Mouse (Mus musculus) small intestine, adult 2 months (tissue): ENCODE results near the gene Rtf2. TPM values are rescaled to one million over a fixed set of nuclear protein-coding genes. Genes with fewer than 3 reads are reported as not detected.

Experiments used
- H3K27ac ChIP-seq: fragments of 200-500 bp; 2 replicates; pipeline ENCODE4 v1.5.1; 2012; ENCODE audit warnings: low read depth, low read length, control low read depth, inconsistent platforms; ENCODE audit not compliant: insufficient read depth
- H3K27me3 ChIP-seq: fragments of 200-500 bp; 2 replicates; pipeline ENCODE4 v1.6.1; 2012; ENCODE audit warnings: mild to moderate bottlenecking, moderate library complexity, low read length, inconsistent platforms; ENCODE audit not compliant: control insufficient read depth, insufficient read depth
- H3K36me3 ChIP-seq: fragments of 200-500 bp; 2 replicates; pipeline ENCODE4 v1.6.1; 2012; ENCODE audit warnings: mild to moderate bottlenecking, low read length, control low read depth, inconsistent platforms; ENCODE audit not compliant: control insufficient read depth, insufficient read depth
- H3K4me1 ChIP-seq: fragments of 200-500 bp; 2 replicates; pipeline ENCODE4 v1.6.1; 2012; ENCODE audit warnings: low read length, inconsistent platforms, mixed read lengths; ENCODE audit not compliant: control insufficient read depth, insufficient read depth, insufficient read length
- H3K4me3 ChIP-seq: fragments of 200-500 bp; 2 replicates; pipeline ENCODE4 v1.5.1; 2012; ENCODE audit warnings: low read depth, mild to moderate bottlenecking, control low read depth, inconsistent platforms, low read length, moderate library complexity
- CTCF ChIP-seq: fragments of 200-500 bp; IDR thresholded peaks from 2 replicates; pipeline ENCODE4 v1.5.1; 2012; ENCODE audit warnings: low read depth, mild to moderate bottlenecking, control low read depth, inconsistent platforms, low read length, moderate library complexity, mixed read lengths; ENCODE audit not compliant: insufficient replicate concordance, insufficient read length; ENCODE audit errors: extremely low read depth
- POLR2A ChIP-seq: fragments of 200-500 bp; IDR thresholded peaks from 2 replicates; pipeline ENCODE4 v1.6.1; 2012; ENCODE audit warnings: low read depth, mild to moderate bottlenecking, control low read depth, inconsistent platforms, low read length, moderate library complexity
- WGBS: fragments of 180-500 bp; shearing (Covaris S2); methylation state at CpG from one replicate; pipeline ENCODE4 v1.1.7; 2018; 5-methylcytosine and 5-hydroxymethylcytosine counted together
- polyA plus RNA-seq: library from polyadenylated mRNA; depleted of rRNA; stranded (reverse); fragments of >200 nt; gene quantifications from 2 replicates; pipeline ENCODE4 v1.2.3, GENCODE M21; 2012

Rtf2 gene
- polyA plus RNA-seq, 1 experiment: 35.9 TPM

- Histone ChIP-seq H3K4me1 (no peaks in the 10 kb centered on the region), H3K27me3 (no peaks in the 10 kb centered on the region), H3K4me3 (no peak overlapping the region), H3K36me3 (peaks cover 68% of the 10 kb centered on the region), H3K27ac (no peak overlapping the region)
- TF ChIP-seq CTCF: no peak
- no peak for TF ChIP-seq POLR2A
- WGBS: 84% methylated on average over 4 of the region's 4 CpGs
Measured at GRCm38 (mm10) chr2:172452031-172452430, 11.7 kb downstream of the Rtf2 start.

- Histone ChIP-seq H3K4me3 (no peak overlapping the region), H3K27ac (no peak overlapping the region), H3K27me3 (no peaks in the 10 kb centered on the region), H3K4me1 (no peaks in the 10 kb centered on the region), H3K36me3 (peaks cover 66% of the 10 kb centered on the region)
- TF ChIP-seq CTCF (no peak), POLR2A (no peak)
- WGBS: 84% methylated on average over 10 of the region's 10 CpGs
Measured at GRCm38 (mm10) chr2:172452458-172452857, 12.1 kb downstream of the Rtf2 start.

- H3K4me3 ChIP-seq: no peak within 1 kb of the TSS
- H3K36me3 ChIP-seq: peaks cover 38% of the 10 kb centered on the region
- no peaks in the 10 kb centered on the region for H3K4me1 ChIP-seq
- no peak within 1 kb of the TSS for H3K27ac ChIP-seq
- H3K27me3 ChIP-seq: no peaks in the 10 kb centered on the region
- 53% methylated on average over 11 of the region's 11 CpGs for WGBS
- TF ChIP-seq POLR2A (no peak), CTCF (no peak)
Measured at GRCm38 (mm10) chr2:172458496-172458895, 18.1 kb downstream of the Rtf2 start, which contains the start of gene Gcnt7. Gcnt7 (minus strand) TSS chr2:172458596.

GRCm38 (mm10) chr2:172460647-172461046 lies 20.3 kb downstream of the Rtf2 start:
- Histone ChIP-seq H3K27me3 (no peaks in the 10 kb centered on the region), H3K4me1 (no peaks in the 10 kb centered on the region), H3K4me3 (no peak overlapping the region), H3K36me3 (peaks cover 42% of the 10 kb centered on the region), H3K27ac (no peak overlapping the region)
- no peak for TF ChIP-seq POLR2A
- TF ChIP-seq CTCF: no peak
- WGBS: 86% methylated on average over 2 of the region's 2 CpGs

GRCm38 (mm10) chr2:172462813-172463212 lies 22.5 kb downstream of the Rtf2 start:
- H3K27ac ChIP-seq: no peak overlapping the region
- no peaks in the 10 kb centered on the region for H3K27me3 ChIP-seq
- H3K36me3 ChIP-seq: peaks cover 53% of the 10 kb centered on the region
- 81% methylated on average over 4 of the region's 4 CpGs for whole genome bisulfite sequencing
- H3K4me1 ChIP-seq: no peaks in the 10 kb centered on the region
- TF ChIP-seq CTCF (no peak), POLR2A (no peak)
- no peak overlapping the region for H3K4me3 ChIP-seq

- no peaks in the 10 kb centered on the region for H3K27me3 ChIP-seq
- no peaks in the 10 kb centered on the region for H3K4me1 ChIP-seq
- H3K27ac ChIP-seq: no peak overlapping the region
- TF ChIP-seq POLR2A: no peak
- no peak for TF ChIP-seq CTCF
- H3K4me3 ChIP-seq: no peak overlapping the region
- 84% methylated on average over 11 of the region's 11 CpGs for WGBS
- peaks cover 67% of the 10 kb centered on the region for H3K36me3 ChIP-seq
Measured at GRCm38 (mm10) chr2:172466427-172467132, 26.2 kb downstream of the Rtf2 start.

GRCm38 (mm10) chr2:172467206-172467605 lies 26.9 kb downstream of the Rtf2 start:
- Histone ChIP-seq H3K4me1 (no peaks in the 10 kb centered on the region), H3K27ac (no peak overlapping the region), H3K27me3 (no peaks in the 10 kb centered on the region), H3K4me3 (no peak overlapping the region), H3K36me3 (peaks cover 60% of the 10 kb centered on the region)
- no peak for TF ChIP-seq POLR2A
- 90% methylated on average over 5 of the region's 5 CpGs for WGBS
